Mouse (Mus musculus) left cerebral cortex, adult 11 months (tissue): ENCODE measurements around the gene Fto.

Experiments used
- DNase-seq: peaks from one replicate; pipeline ENCODE4 v3.0.0; 2022; ENCODE audit warnings: low spot score

The Fto gene

GRCm38 (mm10) chr8:91324271-91324670 is 10.9 kb downstream of the Fto start:
- DNase-seq = no peak

GRCm38 (mm10) chr8:91324916-91325315 is 11.6 kb downstream of the Fto start:
- DNase-seq = no peak

DNA sequence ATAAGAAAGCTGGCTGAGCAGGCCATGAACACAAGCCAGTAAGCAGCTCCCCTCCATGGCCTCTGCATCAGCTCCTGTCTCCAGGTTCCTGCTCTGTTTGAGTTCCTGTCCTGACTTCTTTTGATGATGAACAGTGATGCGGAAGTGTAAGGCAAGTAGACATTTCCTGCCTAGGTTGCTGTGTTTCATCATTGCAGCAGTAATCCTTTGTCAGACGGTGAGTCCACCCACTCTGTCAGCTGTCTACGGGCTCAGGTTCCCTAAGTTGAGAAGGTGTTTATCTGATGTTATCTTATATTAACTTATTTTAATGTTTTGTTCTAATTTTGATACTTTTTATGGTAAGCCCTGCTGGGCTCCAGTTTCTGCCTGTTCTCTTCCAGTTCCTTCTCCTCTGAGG is 12.7 kb downstream of the Fto start:
- DNase-seq = no peak

DNA sequence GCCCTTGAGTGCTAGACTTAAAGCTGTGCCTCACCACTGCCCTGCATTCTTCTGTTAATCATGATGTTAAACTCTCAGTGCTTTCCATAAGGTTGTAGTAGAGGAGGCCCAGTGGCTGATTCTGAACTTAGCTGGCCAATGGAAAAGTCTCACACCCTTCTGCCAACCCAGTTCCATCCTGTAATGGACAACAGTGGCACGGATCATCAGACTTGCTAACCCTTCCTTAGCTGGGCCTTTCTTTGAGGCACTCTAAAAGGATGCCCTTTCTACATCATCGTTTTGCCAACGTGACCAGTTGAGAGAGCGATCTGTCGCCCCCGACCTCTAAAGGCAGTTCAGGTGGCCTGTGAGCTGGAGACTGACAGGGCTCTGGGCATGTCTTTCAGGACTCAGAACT is 13.6 kb downstream of the Fto start:
- no peak for DNase-seq

- no peak for DNase-seq
Measured at GRCm38 (mm10) chr8:91327471-91328205, 14.3 kb downstream of the Fto start.

DNA sequence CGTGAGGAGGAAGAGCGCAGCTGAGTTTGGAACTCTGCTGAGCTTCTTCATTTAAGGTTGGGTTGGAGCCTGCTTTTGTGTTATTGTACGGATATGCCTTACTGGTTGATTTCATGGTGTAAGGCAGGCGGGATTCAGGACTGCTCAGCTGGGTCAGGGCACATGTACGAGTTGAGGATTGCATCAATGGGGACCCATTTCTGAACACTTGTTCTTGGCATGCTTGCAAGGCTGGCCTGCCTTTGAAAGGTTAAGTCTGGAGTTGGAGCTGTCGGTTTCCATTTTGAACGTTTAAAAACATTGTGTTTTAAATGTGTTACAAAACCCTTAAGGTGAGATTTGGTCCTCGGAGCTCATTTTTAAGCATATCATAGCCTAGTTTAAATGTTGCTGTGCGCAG is 15.7 kb downstream of the Fto start:
- DNase-seq = no peak

GRCm38 (mm10) chr8:91329461-91329850 is 16.1 kb downstream of the Fto start:
- DNase-seq = no peak

GRCm38 (mm10) chr8:91338389-91339154 is 25.2 kb downstream of the Fto start:
- peak; percentile 29 for DNase-seq

DNA sequence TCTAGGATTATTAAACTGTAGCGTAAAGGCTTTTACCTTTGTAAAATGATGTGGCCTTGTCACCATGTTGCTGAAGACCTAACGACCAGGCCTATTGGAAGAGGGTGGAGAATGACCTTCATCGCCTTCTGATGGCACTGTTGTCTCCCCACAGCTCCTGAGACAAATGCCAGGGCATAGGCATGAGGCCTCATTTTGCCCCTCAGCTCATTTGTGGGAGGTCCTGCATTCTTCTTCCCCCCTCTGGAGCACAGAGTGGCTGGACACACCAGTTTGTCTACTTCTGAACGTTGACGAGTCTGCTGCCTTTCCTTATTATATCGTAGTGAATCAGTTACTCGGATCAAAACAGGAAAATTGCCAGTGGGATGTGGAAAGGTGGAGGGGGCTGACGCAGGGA is 26.3 kb downstream of the Fto start:
- no peak for DNase-seq

DNA sequence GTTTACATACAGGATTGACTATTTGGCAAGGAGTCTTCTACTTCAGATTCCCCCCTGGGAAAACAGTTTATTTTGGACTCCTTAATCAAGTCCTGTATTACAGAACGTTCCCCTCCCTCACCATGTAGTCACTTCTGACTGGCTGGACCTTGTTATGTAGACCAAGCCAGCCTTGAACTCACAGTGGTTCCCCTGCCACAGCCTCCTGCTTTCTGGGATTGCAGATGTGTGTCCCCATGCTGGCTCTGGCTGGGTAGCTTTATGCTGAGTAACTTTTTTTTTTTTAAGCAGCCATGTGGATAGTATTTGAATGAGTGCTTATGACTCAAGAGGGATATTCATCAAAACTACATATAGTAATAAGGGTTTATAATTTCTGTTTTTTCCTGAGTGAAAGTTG is 27.4 kb downstream of the Fto start:
- no peak for DNase-seq

- no peak for DNase-seq
Measured at GRCm38 (mm10) chr8:91342196-91342595, 28.9 kb downstream of the Fto start.

DNA sequence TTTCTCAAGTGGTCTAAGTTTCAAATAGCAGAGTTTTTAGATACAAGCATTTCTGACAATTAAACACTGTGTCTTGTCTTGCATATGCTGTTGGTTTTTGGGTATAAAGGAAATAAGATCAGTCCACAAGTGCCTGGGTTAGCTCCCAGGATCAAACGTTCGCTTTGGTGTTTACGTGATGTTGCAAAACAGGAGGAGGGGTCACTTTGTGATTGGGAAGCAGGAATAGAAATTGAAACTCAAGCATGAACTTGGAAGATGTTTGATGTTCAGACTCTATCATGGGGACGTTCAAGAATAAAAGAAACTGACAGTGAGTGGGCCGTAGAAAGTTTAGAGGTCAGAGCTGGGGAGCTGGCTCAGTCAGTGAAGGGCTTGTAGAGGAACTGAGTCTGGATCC is 29.5 kb downstream of the Fto start:
- no peak for DNase-seq

GRCm38 (mm10) chr8:91344659-91345058 is 31.3 kb downstream of the Fto start:
- no peak for DNase-seq

GRCm38 (mm10) chr8:91347146-91347545 is 33.8 kb downstream of the Fto start:
- DNase-seq = no peak

DNA sequence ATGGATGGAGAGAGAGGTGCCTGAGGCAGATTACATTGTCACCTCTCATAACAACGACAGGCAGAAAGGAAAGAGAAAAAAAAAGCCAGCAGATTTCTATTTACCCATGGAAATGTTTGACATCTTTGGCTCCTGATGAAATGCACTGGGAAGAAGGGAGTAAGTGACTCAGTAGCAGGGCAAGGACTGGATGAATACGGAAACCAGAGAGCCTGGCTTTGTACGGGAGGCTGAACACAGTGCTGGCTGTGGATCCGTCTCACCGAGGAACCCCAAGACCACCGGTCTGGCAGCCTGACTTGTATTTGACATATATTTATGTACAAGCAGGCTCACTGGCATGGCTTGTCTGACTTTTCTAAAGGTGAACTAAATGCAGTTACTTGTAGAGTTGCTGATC is 34.3 kb downstream of the Fto start:
- DNase-seq = no peak

- DNase-seq = no peak
Measured at GRCm38 (mm10) chr8:91349816-91350215, 36.5 kb downstream of the Fto start.

- no peak for DNase-seq
Measured at GRCm38 (mm10) chr8:91350628-91351027, 37.3 kb downstream of the Fto start.

DNA sequence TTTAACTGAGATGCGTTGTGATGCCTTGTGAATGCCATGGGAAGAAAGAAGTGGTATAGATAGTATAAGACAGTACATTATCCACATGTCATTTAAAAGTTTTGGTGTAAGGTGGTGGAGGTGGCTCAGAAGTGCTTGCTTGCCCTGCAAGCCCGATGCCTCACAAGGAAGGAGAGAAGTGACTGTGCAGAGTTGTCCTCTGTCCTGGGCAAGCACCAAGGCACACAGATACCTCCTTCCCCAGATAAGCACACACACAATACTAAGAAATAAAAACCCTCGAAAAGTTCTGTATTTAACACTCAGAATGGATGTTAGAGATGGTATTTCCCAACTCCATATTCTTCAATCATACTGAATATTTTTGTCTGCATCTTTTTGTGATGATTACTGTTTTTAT is 39.3 kb downstream of the Fto start:
- no peak for DNase-seq

DNA sequence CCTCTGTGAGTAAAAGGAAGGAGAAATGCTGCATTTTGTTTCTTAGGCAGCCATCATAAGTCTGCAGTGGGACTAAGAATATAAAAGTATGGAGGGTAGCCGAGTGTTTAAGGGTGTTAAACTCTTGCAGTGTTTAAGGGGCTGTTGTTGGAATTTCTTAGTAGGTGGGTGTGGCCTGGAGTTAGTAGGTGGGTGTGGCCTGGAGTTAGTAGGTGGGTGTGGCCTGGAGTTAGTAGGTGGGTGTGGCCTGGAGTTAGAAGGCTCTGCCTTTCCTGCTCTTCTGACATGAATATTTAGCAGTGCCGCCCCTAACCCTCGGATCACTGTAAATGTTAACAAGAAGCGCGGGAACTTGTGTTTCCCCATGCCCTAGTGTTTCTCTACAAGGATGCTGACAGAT is 39.7 kb downstream of the Fto start:
- no peak for DNase-seq

DNA sequence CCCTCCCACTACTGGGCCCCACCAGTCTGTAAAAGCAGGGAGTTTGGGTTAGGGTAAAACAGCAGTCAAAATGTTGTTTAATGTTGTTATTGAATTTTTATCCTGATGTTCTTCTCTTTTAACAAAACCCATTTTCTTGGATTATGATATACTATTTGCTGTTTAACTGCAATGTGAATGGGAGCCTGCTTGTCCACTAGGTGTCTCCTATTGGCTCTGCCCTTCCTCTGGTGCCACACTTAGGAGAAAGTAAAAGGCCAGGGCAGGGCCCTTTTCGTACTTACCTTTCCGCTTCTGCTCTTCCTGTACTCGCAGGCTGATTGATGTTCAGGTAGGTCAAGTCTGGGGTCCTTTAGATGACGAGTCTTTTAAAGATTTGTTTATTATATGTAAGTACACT is 40.6 kb downstream of the Fto start:
- no peak for DNase-seq

GRCm38 (mm10) chr8:91355301-91355905 is 42.1 kb downstream of the Fto start:
- DNase-seq = no peak

- DNase-seq = no peak
Measured at GRCm38 (mm10) chr8:91355956-91356699, 42.8 kb downstream of the Fto start.
